Mouse (Mus musculus): ENCODE results near the gene Spred2.

The Spred2 gene

DNA sequence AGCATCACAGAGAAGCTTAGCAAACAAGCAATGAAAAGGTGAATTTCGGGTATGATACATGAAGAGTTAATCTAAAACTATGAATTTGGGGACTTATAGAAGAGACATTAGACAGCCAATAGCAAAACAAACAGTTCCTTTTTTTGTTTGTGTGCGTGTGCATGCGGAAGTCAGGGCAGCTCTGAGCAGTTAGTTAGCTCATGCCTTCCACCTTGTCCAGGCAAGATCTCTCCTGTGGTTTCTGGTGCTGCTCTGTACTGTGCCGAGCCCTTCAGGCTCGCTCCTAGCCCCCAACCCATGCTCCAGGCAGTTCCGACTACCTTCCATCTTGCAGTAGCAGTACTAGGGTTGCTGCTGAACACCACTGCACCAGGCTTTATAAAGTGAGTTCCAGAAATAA, 31.5 kb downstream of the Spred2 start:
- no peak for DNase-seq

DNA sequence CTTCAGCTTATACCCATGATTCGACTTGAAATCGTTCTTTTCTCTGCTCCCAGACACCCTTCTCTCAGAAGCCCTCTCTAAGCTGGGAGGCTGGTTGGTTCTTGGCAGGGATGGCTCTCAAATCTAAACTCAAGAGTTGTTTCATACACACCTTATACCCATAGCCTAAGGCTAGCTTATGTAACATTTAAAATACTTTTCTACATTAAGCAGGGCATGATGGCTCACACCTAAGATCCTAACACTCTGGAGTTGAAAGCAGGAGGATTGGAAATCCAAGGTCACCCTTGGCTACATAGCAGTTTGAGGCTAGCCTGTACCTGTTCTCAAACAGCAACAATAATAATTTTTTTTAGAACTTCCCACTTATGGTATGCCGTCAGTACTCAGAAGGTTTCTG, 34.8 kb downstream of the Spred2 start:
- DNase-seq: no peak

DNA sequence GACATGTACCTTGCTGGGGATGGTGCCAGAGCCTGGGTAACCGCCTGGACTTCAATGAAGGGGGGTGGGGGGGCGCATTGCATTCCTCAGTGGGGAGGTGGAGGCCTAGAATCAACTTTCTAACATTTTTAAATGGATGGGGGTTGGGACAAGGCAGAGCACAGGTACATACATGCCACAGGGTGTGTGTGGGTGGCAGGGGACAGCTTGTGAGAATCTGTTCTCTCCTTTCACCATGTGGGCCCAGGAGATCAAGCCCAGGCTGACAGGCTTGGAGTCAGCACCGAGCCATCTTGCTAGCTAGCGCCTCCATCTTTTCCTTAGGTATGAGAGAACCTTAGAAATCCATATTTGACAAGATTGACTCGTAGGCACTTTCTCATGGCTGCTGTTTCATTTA, 35.7 kb downstream of the Spred2 start:
- DNase-seq: no peak

DNA sequence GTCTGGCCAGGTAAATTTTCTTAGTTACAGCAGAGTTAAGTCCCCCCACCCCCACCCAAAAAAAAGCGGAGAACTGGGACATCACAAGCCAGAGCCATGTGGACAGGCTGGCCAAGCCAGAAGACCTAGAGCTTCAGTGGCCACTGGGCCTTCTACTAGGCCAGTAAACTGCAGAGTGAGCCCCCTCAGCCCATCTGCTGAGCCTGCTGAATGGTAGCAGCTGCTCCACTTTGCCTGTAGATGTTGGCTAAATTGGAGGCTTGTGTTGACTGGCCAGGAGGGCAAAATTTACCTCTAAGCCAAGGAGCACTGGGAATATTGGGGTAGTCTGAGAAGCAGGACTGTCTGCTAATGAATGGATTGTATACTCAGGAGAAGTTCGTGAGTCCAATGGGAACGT, 36.4 kb downstream of the Spred2 start:
- no peak for DNase-seq

DNA sequence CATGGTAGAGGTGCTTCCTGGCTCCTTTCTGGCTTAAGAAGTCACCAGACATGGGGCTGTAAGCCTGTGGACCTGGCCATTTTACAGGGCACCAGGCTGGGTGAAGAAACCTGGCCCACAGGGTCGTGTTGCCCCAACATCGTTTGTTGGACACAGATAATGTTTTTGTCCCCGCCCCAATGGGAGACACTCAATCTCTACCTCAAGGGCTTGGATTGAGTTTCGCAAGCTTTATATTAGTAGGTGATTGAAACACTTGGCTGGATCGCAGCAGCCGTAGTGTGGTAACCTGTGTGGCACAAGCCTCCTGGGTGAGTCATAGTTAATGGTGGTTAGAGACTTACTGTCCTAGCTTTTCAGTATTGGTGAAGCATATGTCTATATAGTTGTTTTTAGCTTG, 36.9 kb downstream of the Spred2 start:
- no peak for DNase-seq

DNA sequence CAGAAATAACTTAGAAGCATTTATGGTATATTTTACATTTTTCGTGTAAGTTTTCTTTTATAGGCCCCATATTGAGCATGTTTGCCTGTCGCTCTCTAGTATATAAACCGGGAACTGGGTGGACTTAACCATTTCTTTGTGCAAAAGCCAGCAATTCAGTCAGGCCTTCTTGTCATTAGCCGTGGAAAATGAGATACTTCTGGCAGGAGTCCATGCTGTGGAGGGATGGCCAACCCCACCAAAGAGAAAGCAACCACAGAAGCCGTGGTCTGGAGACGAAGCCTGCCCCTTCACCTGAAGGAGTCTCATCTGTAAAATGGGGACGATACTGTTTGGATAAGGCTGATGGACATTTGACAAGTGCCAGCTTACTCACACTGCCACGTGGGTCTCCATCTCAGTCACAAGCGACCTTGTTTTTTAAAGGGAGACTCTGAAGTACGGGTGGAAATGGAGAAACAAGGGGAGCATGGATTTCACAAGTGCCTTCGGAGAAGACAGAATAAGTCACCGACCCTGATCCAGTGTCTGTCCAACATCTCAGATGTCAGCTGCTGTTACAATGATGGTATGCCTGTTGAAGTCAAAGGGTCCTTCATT, 37.7 kb downstream of the Spred2 start:
- DNase-seq: no peak

DNA sequence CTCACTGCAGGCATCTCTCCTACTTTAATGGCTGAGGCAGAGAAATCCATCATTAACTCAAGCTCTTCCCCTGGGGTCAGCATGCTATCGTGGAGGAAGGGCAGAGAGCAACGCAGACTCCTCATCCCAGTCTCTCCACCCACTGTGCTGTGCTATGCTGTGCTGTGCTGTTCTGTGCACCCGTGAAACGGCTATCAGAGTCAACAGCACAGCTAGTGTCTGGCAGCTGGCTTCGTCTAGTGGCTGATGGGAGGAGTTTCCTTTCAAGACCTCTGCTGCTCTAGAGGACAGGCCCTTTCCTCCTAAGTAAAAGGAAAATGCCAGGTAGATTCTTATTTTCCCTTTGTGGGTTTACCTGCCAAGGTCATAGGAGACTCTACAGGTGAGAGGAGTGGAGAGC, 38.6 kb downstream of the Spred2 start:
- peak; percentile 51 for DNase-seq

DNA sequence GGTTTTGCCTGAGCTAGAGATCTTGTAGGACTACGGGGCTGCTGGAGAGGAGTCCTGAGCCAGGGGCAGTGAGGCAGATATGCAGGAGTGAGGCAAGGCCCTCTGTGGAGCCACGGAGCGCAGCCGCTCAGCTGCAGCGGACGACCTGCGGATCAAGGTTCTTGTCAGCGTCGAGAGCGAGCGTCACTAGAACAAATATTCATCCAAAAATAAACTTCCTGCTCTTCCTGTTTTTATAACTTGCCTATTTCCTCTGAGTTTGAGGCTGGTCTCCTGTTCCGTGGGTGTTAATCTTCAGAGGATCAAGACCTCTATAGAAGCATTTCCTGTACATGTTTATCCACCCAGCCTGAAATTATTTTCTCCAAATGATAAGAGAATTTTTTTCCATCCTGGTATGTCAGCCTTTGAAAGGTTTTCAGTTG, 39.6 kb downstream of the Spred2 start:
- DNase-seq: no peak

DNA sequence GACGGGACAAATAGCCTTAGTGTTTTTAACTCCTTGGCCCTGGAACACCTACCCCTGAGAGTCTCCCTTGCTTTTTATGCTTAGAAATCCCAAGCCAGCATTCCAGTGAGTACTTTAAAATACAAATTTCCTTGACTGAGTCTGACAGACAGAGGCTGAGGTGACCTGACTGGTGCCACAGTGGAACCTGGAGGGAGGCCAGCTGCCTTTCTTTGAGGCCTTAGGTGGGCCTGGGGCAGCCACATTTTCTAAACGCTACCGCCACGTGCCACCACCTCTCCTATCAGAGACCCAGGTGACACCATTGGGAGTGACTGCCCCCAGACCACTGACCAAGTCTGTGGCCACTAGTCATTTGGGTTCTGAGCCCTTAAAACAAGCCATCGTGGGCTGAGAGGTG, 40.2 kb downstream of the Spred2 start:
- no peak for DNase-seq

DNA sequence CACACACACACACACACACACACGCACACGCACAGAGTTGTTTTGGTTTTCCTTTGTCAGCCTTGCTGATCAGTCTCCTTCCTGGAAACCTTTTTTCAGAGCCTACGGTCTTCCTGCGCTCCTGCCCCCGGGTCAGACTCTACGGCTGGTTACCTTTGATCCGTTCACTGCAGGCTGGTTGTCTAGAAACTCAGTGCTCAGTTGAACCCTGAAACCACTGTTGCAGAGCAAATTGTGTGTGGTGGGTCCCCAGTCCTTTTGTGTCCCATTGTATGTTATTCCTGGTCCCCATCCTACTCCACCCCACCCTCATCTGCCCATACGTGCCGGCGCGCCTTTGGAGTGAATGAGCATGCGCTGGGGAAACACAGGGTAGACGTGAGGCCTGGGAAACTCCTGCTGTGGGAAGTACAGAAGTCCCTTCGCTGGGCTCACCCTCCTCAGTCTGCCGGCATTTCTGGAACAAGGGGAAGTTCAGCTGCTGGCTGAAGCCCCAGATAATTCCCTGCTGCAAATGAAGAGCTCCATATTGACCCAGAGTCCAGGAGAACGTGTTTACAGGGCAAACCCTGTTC, 40.9 kb downstream of the Spred2 start:
- no peak for DNase-seq

DNA sequence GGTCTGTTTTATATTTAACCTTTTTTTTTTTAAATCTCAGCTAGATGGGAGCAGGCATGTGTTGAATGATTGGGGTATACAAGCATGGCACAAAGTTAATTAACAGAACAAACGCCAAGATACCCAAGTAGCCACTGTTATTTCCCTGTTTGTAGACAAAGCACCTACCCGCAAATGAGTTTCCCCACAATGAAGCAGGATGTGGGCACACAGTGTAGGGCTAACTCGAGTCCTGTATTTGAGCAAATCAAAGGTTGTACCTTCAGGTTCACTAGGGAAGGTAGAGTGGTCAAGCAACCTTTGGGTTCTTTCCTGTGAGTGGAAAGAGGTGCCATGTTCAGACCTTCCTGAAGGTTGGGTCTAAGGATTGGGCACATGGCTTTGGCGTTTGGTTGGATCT, 41.5 kb downstream of the Spred2 start:
- no peak for DNase-seq

DNA sequence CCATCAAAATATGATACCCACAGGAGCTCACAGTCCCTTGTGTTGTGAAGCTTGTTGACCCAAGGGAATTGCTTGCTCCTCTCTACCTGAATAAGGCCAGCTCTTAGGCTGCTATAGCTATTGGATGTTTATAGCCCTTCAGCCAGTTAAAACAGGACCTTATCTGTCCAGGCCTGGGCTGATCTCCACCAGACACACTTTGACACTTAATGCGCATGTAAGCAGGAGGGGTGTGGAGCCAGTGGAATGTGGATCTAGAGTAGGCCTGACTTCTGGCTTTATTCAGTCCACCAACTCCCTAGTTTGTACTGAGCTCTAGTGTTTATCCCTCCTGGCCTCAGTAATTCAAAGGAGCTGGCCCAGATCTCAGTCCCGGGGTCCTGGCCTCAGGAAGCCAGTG, 42.1 kb downstream of the Spred2 start:
- DNase-seq: no peak

DNA sequence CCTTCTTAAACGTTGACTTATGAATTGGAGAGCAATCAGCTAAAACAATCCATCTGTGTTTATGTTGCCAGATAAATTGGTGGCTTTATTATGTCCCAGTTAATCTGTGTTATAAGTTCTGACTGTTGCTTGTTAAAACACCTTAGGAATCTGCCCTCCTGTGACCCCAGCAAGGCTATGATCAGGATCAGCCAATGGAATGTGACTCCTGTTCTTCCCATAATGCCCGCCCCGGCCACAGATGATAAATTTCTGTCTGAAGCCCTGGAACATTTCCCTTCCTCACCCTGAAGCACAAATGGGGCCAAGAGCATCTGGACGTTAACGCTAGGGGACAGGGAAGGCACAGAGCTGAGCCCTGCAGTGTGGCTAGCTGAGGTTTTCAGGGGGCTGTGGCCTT, 45.4 kb downstream of the Spred2 start:
- DNase-seq: no peak

DNA sequence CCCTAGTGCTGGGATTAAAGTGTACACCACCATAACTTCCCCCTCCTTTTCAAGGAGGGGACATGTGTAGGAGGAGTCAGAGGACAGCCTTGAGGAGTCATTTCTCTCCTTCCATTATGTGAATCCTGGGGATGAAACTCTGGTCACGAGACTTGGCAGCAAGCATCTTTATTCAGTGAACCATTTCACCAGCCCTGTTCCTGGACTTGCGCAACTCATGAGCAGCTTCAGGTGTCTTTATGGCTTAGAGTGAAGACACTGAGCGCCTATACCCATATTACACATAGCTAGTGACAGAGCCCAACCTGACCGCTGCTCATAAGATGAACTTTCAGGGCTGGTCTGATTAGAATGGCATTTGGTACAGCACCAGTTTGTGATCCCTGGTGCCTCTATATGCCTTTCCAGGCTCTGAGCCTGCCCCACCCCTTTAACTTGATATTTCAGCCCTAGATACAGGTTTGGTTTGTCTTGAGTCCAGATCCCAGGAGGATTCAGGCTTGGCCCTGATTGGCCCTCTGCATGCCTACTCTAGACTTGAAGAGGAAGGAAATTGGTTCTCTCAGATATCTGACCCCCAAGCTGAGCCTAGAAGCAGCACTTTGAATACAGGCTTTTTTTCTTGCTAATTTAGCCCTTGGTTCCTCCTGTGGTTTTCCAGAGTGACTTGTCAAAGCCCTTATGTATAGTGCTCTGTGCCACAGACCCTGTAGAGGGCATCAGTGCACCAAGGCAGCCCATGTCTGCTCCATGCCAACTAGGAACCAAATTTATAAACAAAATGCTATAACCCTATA, 48.0 kb downstream of the Spred2 start:
- DNase-seq: peak; percentile 48

DNA sequence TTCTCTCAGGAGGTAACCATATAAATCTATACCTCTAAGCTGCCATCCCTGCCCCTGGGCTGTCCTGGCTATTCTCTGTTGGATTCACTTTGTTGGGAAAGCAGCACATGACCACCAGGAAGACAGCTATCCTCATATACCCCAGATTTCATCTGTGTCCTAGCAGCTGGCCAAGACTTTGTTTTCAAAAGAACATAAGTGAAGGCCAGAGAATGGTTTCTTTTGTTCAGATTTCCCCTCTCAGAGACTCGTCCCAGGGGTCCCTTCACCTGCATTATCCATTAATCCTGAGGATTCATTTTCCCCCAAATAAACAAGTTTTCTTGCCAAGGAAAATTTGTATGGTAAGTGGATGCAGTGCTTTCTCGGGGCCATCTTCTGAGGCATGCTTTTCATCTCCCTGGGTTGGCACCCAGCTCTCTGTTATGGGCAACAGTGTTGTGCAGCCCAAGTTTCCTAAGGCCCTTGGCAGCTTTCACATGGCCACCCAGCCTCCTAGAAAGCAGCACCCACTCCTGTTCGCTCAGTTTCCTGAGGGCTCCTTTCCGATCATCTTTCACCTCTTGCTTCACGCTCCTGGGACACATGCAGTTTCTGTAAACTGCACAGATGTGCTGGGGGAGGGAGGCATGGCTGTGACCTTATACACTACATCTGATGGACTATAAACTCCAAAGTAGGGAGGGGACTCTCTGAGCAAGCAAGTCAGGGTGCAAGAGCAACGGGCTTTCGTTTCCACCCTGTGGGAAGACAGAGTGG, 49.0 kb downstream of the Spred2 start:
- no peak for DNase-seq

DNA sequence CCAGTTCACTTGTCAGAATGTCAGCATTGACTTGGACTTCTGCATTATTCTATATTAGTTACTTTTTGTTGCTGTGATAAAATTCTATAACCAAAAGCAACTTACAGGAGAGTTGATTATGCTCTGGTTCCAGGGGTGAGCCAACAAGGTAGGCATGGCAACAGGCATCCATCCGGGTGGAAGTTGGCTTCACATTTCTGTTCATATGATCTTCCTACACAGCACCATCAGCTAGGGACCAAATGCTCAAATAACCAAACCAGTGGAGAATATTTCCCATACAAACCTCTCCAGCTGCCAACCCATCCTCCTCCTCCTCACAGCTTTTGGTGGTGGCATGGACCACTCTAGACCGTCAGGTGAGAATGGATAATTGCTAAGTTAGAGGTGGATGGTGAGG, 51.9 kb downstream of the Spred2 start:
- no peak for DNase-seq

DNA sequence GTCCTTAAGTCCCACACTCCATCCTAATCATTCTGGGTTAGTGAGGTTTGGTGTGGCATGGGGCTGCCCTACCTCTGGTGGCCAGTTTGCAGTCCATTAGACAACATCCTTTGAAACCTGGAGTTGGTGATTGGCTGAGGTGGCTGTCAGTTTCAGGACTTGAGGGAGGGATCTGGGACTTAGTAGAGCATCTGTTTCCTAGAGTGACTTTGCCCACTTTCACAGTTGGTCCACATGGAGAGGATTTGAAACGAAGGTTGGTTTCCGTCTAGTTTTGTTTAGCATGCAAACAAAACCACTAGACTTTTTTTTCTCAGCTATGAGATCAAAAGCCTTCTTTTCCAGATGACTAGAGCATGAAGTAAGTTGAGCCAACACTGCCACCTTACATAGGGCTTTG, 53.5 kb downstream of the Spred2 start:
- DNase-seq: peak; percentile 36

DNA sequence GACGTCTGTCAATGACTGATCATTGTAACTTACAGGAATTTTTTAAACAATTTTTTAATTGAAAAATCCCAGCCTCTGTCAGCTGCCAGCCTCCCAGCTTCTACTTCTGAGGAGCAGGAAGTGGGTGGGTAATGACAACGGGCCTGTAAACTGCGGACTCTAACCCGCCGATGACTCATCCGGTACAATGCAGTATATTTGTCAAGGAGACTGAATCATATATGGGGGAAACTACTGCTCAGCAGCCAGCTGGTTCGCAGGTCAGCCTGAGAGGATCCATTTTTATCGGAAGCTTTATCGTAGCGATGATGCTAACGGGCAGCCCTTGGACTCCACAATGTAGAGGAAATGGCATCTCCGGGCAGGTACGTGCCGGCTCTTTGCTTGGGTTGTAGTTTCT, 55.2 kb downstream of the Spred2 start:
- DNase-seq: peak; percentile 49

DNA sequence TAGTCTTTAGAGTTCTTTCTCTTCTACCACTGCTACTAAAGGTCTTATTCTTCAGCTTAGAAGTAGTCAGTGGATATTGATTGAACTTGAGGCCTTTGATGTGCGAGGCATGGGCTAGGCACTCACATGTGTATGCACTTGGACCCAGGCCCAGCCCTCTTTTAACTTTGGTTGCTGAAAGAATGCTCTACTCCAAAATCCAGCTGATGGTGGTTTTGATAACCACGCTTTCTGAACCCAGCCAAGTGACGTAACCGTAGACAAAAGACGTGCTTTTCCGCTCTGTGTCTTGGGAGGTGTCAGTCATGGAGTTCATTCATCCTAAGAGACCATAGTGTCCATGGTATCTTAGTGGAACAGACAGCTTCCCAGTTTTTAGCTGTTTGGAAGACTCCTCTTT, 57.9 kb downstream of the Spred2 start:
- no peak for DNase-seq

DNA sequence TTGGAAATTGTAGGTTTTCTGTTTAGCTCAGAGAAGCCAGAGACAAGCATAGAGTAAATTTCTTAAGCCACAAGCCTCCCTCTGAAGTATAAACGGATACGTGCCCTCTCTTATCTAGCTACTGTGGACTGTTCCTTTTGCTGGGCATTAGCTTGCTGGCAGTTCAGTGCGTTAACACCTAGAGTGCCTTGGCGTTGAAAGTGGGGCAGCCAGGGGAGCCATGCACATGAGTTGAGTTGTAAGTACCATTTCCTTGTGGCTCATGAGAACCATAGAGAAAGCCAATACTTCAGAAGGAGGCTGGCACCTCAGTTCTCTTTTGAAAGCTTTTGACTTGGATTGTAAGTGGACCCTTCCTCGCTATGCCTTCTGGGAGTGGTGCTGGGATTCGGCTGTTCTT, 58.6 kb downstream of the Spred2 start:
- DNase-seq: no peak

DNA sequence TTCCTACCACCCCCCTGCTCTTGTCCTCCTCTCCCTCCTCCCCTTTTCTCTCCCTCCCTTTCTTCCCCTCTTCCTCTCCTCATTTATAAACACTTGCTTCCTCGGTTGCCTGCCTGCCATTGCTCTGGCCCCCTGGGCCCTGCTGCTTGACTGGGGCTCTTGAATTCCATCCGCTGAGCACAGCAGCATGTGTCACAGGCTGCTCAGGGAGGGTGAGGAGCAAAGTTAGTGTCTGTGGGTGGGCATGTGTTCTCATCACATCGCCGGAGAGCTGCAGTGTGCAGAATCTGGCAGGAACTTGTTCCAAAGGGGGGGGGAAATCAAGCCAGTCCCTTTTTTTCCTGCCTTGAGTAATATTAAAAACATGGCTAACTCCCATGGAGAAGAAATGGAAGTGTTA, 59.1 kb downstream of the Spred2 start:
- DNase-seq: no peak

DNA sequence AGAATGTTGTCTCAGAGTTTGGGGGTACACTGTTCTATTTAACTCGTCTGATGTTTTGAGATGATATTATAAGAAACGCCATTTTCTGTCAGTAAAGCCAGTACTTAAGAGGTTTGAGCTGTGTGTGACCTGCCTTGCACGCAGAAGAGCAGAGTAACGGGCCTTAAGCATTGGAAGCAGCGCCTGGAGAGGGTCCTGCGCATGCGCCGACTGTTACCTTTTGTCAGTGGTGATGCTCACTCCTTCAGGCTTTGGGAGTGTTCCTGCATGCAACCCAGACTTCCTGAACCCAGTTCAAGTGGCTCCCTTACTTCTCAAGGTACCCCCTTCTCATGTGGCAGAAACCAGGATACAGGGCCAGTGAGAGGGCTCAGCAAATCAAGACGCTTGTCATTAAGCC, 59.9 kb downstream of the Spred2 start:
- DNase-seq: no peak

DNA sequence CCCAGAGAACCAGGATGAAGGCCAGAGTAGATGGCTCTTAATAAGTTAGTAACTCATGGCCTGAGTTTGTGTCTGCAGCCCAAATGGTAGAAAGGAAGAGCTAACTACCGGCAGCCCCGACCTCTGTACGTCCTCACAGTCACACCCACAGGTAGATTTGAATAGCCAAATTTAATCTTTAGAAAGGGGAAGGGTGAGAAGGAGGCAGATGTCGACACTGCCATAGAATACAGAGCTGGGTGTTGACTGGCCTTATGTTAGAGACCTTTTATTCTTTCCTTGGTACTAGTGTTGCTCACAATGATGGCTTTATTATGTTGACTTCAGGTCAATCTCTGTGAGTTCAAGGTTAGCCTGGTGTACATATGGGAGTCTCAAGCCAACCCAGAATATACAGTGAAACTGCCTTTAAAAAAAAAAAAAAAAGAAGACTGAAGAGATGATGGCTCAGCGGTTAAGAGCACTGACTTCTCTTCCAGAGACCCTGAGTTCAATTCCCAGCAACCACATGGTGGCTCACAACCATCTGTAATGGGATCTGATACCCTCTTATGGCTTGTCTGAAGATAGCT, 61.2 kb downstream of the Spred2 start:
- no peak for DNase-seq
